Mouse (Mus musculus): Measurements from ENCODE around the gene Bmp15. TPM values are rescaled to one million over a fixed set of nuclear protein-coding genes. Genes with fewer than 3 reads are reported as not detected.

Bmp15 gene
- total RNA-seq (2021): under 1 TPM in 1 of 2 experiments, not detected in 1; 0.08 TPM

GRCm38 (mm10) chrX:6320621-6321020 is at the start of gene Bmp15:
Gene Bmp15, minus strand, starts transcription at chrX:6320721.
- no peak for DNase-seq (ENCODE audit: low spot score)
- intact Hi-C loops (cut with DNase I): loop anchor here (5.0 kb wide), 1 partner anchor 157 kb away; no protein-coding TSS in a partner anchor

- intact Hi-C loops (cut with DNase I): no loop called here
- DNase-seq (ENCODE audit: low spot score): no peak
These were observed 48.3 kb upstream of the Bmp15 start for GRCm38 (mm10) chrX:6368822-6369221.

- intact Hi-C loops (cut with DNase I): no loop called here
These were observed 37.1 kb upstream of the Bmp15 start for GRCm38 (mm10) chrX:6357503-6358114.

GRCm38 (mm10) chrX:6356876-6357275 is 36.4 kb upstream of the Bmp15 start:
- no peak for DNase-seq (ENCODE audit: low spot score)
- intact Hi-C loops (cut with DNase I): no loop called here

More at GRCm38 (mm10) chrX:6357503-6358114, 37.1 kb upstream of the Bmp15 start:
- no peak for DNase-seq (ENCODE audit: low spot score)

GRCm38 (mm10) chrX:6345273-6345959 is 24.9 kb upstream of the Bmp15 start:
- intact Hi-C loops (cut with DNase I): no loop called here
- no peak for DNase-seq (ENCODE audit: low spot score)

GRCm38 (mm10) chrX:6324056-6324455 is 3.5 kb upstream of the Bmp15 start:
- intact Hi-C loops (cut with DNase I): loop anchor here (5.0 kb wide), 1 partner anchor 153 kb away; no protein-coding TSS in a partner anchor
- DNase-seq (ENCODE audit: low spot score): no peak

- no peak for DNase-seq (ENCODE audit: low spot score)
- intact Hi-C loops (cut with DNase I): no loop called here
These were observed 2.8 kb downstream of the Bmp15 start for GRCm38 (mm10) chrX:6317747-6318146.

Other genes with a start within 250 kb of the Bmp15 start
- not detected for gene AU022751, start 237.3 kb downstream of the Bmp15 start, total RNA-seq (2021)
- gene Nudt10, start 147.7 kb downstream of the Bmp15 start, total RNA-seq (2021): under 1 TPM; 0.64 to 0.70 TPM
- gene Shroom4, start 79.1 kb upstream of the Bmp15 start, total RNA-seq (2021): 10 to 100 TPM; 15.8 to 18.3 TPM

All from heart, postnatal 25 days (tissue).